ENCODE assay signal across 10 mouse cellular contexts in genomic region chr8:70447639-70448420, GRCm38 (mm10). TPM values are rescaled to one million over a fixed set of nuclear protein-coding genes. Genes with fewer than 3 reads are reported as not detected.
DNase-seq lines count a peak whose midpoint lies in the region; ATAC-seq and TF ChIP-seq lines count a peak whose summit lies in the region.
"Had no signal": no experiment of that assay in that cellular context is flagged by ENCODE, and none has a peak within 500 bp of the region (broad histone marks: within the 10 kb centered on the region; RNA-seq: fewer than 3 reads in every experiment).

No protein-coding gene starts in this region.

- no peak for TF ChIP-seq CTCF in lung, adult 2 months (IDR thresholded peaks at IDR 0.05; ENCODE audit: insufficient read depth, low read length)

- H3K27ac ChIP-seq in forebrain, embryonic 16.5 days (ENCODE audit: low read length) = no peak overlapping the region
- H3K27ac ChIP-seq in forebrain, embryonic 10.5 days = no peak overlapping the region

- no peak overlapping the region for H3K4me2 ChIP-seq in forebrain, embryonic 16.5 days (ENCODE audit: low read length)

- no peaks in the 10 kb centered on the region for H3K36me3 ChIP-seq in forebrain, embryonic 16.5 days (ENCODE audit: control insufficient read depth, insufficient read depth)
- H3K36me3 ChIP-seq in forebrain, embryonic 10.5 days (replicated peaks) = peaks cover 34% of the 10 kb centered on the region

- H3K9me3 ChIP-seq in forebrain, embryonic 16.5 days (ENCODE audit: control insufficient read depth, low read length) = no peaks in the 10 kb centered on the region
- no peaks in the 10 kb centered on the region; the same call in 1 of the 2 replicates for H3K9me3 ChIP-seq in forebrain, embryonic 10.5 days

- DNase-seq in forebrain, embryonic 10.5 days (ENCODE audit: extremely low spot score, low spot score) = no peak
- peak; percentile 53 for DNase-seq in lung, postnatal 10 days
- DNase-seq in lung, adult 2 months = no peak
- peak; percentile 93 for DNase-seq in fibroblast of lung, adult 2 months (ENCODE audit: low read depth)
- peak; percentile 55 to 63 for DNase-seq in layer of hippocampus, postnatal 36 days
- DNase-seq in B cell, adult 2 months = no peak

- WGBS in forebrain, embryonic 16.5 days = 66% methylated on average over 19 of the region's 19 CpGs
- WGBS in forebrain, embryonic 10.5 days = 80% methylated on average over 19 of the region's 19 CpGs
- 51% methylated on average over 19 of the region's 19 CpGs for WGBS in lung, adult 2 months

- ATAC-seq in forebrain, embryonic 16.5 days = peak; percentile 61
- no peak for ATAC-seq in megakaryocyte progenitor cell, adult 5-6 weeks (replicated peaks; ENCODE audit: poor library complexity)

- 0 out of 2 replicates have a peak, but pooled peaks cover 2% of the 10 kb centered on the region for H3K4me1 ChIP-seq in forebrain, embryonic 16.5 days (replicated peaks; ENCODE audit: control insufficient read depth, insufficient read depth, low read length)
- peaks cover 29% of the 10 kb centered on the region for H3K4me1 ChIP-seq in forebrain, embryonic 10.5 days
- no peaks in the 10 kb centered on the region for H3K4me1 ChIP-seq in lung, adult 2 months (ENCODE audit: control insufficient read depth, insufficient read depth, low read length)

- H3K27me3 ChIP-seq in forebrain, embryonic 16.5 days (replicated peaks; ENCODE audit: control insufficient read depth, insufficient read depth, low read length) = no peaks in the 10 kb centered on the region
- peaks cover 22% of the 10 kb centered on the region for H3K27me3 ChIP-seq in forebrain, embryonic 10.5 days (ENCODE audit: poor library complexity, severe bottlenecking)

- H3K9ac ChIP-seq in forebrain, embryonic 16.5 days (replicated peaks; ENCODE audit: low read depth, low read length) = no peak overlapping the region

- no peak overlapping the region for H3K4me3 ChIP-seq in forebrain, embryonic 16.5 days (replicated peaks; ENCODE audit: low read length)
- no peak overlapping the region for H3K4me3 ChIP-seq in forebrain, embryonic 10.5 days
- no peak overlapping the region for H3K4me3 ChIP-seq in lung, adult 2 months (replicated peaks; ENCODE audit: extremely low read depth, low read depth, low read length)
- H3K4me3 ChIP-seq: erythroblast, embryonic 14.5 days had no signal

- no peak for TF ChIP-seq POLR2A in lung, adult 2 months (IDR thresholded peaks at IDR 0.05; ENCODE audit: borderline replicate concordance, extremely low read depth, low read depth, low read length)

RNA-seq across cellular contexts. Expression of gene Crtc1, which starts 8.5 kb away (rescaled TPM):
- polyA plus RNA-seq in forebrain, embryonic 16.5 days (2015; fragmentation: Nextera tagmentation; extraction: Ambion mirVana) = 41.1 and 51.0 TPM in 2 replicates
- polyA plus RNA-seq in forebrain, embryonic 10.5 days (2016; fragmentation: Nextera tagmentation; extraction: Ambion mirVana) = 14.8 and 16.4 TPM in 2 replicates
- polyA plus RNA-seq in lung, adult 2 months (2012; rRNA removed) = 18.7 and 20.4 TPM in 2 replicates
- 100 to 1,000 TPM; 181 to 187 TPM for total RNA-seq in layer of hippocampus, postnatal 36 days (2021)
- total RNA-seq in megakaryocyte progenitor cell, adult 5-6 weeks (2015) = 7.8 and 9.3 TPM in 2 replicates
- 2.7 and 6.6 TPM in 2 replicates for total RNA-seq in megakaryocyte progenitor cell, adult 5-6 weeks (2017)

RNA-seq across cellular contexts. Expression of gene Klhl26, which starts 28.9 kb away (rescaled TPM):
- polyA plus RNA-seq in forebrain, embryonic 16.5 days (2015; fragmentation: Nextera tagmentation; extraction: Ambion mirVana) = 23.1 and 26.2 TPM in 2 replicates
- polyA plus RNA-seq in forebrain, embryonic 10.5 days (2016; fragmentation: Nextera tagmentation; extraction: Ambion mirVana) = 19.9 and 20.2 TPM in 2 replicates
- polyA plus RNA-seq in lung, adult 2 months (2012; rRNA removed) = 51.3 and 57.2 TPM in 2 replicates
- total RNA-seq in layer of hippocampus, postnatal 36 days (2021) = 10 to 100 TPM; 57.4 to 59.0 TPM
- total RNA-seq in megakaryocyte progenitor cell, adult 5-6 weeks (2015) = 4.7 and 5.1 TPM in 2 replicates
- 3.5 and 3.6 TPM in 2 replicates for total RNA-seq in megakaryocyte progenitor cell, adult 5-6 weeks (2017)

RNA-seq across cellular contexts. Expression of gene Tmem59l, which starts 39.3 kb away (rescaled TPM):
- polyA plus RNA-seq in forebrain, embryonic 16.5 days (2015; fragmentation: Nextera tagmentation; extraction: Ambion mirVana) = 74.9 and 90.8 TPM in 2 replicates
- 16.7 and 19.5 TPM in 2 replicates for polyA plus RNA-seq in forebrain, embryonic 10.5 days (2016; fragmentation: Nextera tagmentation; extraction: Ambion mirVana)
- polyA plus RNA-seq in lung, adult 2 months (2012; rRNA removed) = 10.5 and 12.2 TPM in 2 replicates
- 100 to 1,000 TPM; 312 to 335 TPM for total RNA-seq in layer of hippocampus, postnatal 36 days (2021)
- total RNA-seq in megakaryocyte progenitor cell, adult 5-6 weeks (2015) = not detected in 2 replicates
- not detected in 2 replicates for total RNA-seq in megakaryocyte progenitor cell, adult 5-6 weeks (2017)
- polyA plus RNA-seq: erythroblast, embryonic 14.5 days; liver, embryonic 16.5 days had no signal

RNA-seq across cellular contexts. Expression of gene Crlf1, which starts 45.1 kb away (rescaled TPM):
- polyA plus RNA-seq in forebrain, embryonic 16.5 days (2015; fragmentation: Nextera tagmentation; extraction: Ambion mirVana) = 6.1 and 8.2 TPM in 2 replicates
- 34.1 and 48.4 TPM in 2 replicates for polyA plus RNA-seq in forebrain, embryonic 10.5 days (2016; fragmentation: Nextera tagmentation; extraction: Ambion mirVana)
- 27.7 and 34.3 TPM in 2 replicates for polyA plus RNA-seq in lung, adult 2 months (2012; rRNA removed)
- 10 to 100 TPM; 42.9 to 45.2 TPM for total RNA-seq in layer of hippocampus, postnatal 36 days (2021)
- total RNA-seq in megakaryocyte progenitor cell, adult 5-6 weeks (2015) = not detected in 2 replicates
- not detected in 2 replicates for total RNA-seq in megakaryocyte progenitor cell, adult 5-6 weeks (2017)

RNA-seq across cellular contexts. Expression of gene Rex1bd, which starts 58.7 kb away (rescaled TPM):
- polyA plus RNA-seq in forebrain, embryonic 16.5 days (2015; fragmentation: Nextera tagmentation; extraction: Ambion mirVana) = 149 and 157 TPM in 2 replicates
- polyA plus RNA-seq in forebrain, embryonic 10.5 days (2016; fragmentation: Nextera tagmentation; extraction: Ambion mirVana) = 126 and 136 TPM in 2 replicates
- 145 and 178 TPM in 2 replicates for polyA plus RNA-seq in lung, adult 2 months (2012; rRNA removed)
- total RNA-seq in layer of hippocampus, postnatal 36 days (2021) = 100 to 1,000 TPM in 1 of 2 experiments, 10 to 100 TPM in 1; 97.5 to 102 TPM
- 40.6 and 41.3 TPM in 2 replicates for total RNA-seq in megakaryocyte progenitor cell, adult 5-6 weeks (2015)
- 42.1 and 50.4 TPM in 2 replicates for total RNA-seq in megakaryocyte progenitor cell, adult 5-6 weeks (2017)

Comparison
In these comparisons a context has a peak if more than half of its experiments do, and no peak if none do; other contexts are left out.
1. DNase-seq: peak in lung, postnatal 10 days (single experiment), fibroblast of lung, adult 2 months (single experiment) and layer of hippocampus, postnatal 36 days (2 of 2); none in forebrain, embryonic 10.5 days (single experiment), lung, adult 2 months (single experiment) and B cell, adult 2 months (0 of 2).